Mouse (Mus musculus) heart, embryonic 14.5 days (tissue): ENCODE measurements around the gene Dusp2. TPM values are rescaled to one million over a fixed set of nuclear protein-coding genes. Genes with fewer than 3 reads are reported as not detected.

Experiments
- ATAC-seq: fragments of 200-750 bp; cut with Nextera tagmentation; 2 replicates; pipeline ENCODE4 v1.8.0; 2017; ENCODE audit warnings: low read depth, moderate TSS enrichment; ENCODE audit not compliant: insufficient number of reproducible peaks, insufficient read depth, low FRiP score
- H3K27ac ChIP-seq, 2 experiments: fragments of 200-500 bp in 1 of 2; fragments of 300-500 bp in 1 of 2; sonication (generic) in 1 of 2; replicated peaks in 1 of 2; 2 replicates each; pipeline ENCODE4 v1.5.1; 2012 to 2014; ENCODE audit warnings: low read depth in 2 of 2, low read length in 2 of 2, control low read depth in 1 of 2, mild to moderate bottlenecking in 1 of 2, mixed read lengths in 1 of 2; ENCODE audit not compliant: control insufficient read depth in 1 of 2, insufficient read depth in 1 of 2
- H3K27me3 ChIP-seq: fragments of 300-500 bp; sonication (generic); 2 replicates; pipeline ENCODE4 v1.6.1; 2014; ENCODE audit warnings: mild to moderate bottlenecking, low read length, control low read depth; ENCODE audit not compliant: control insufficient read depth, insufficient read depth
- H3K36me3 ChIP-seq: fragments of 300-500 bp; sonication (generic); 2 replicates; pipeline ENCODE4 v1.6.1; 2014; ENCODE audit warnings: mild to moderate bottlenecking, control low read depth, low read length, mixed read lengths; ENCODE audit not compliant: control insufficient read depth, insufficient read depth
- H3K4me1 ChIP-seq, 2 experiments: fragments of 200-500 bp in 1 of 2; fragments of 300-500 bp in 1 of 2; sonication (generic) in 1 of 2; 2 replicates each; pipeline ENCODE4 v1.6.1; 2012 to 2014; ENCODE audit warnings: low read length in 2 of 2, control low read depth in 1 of 2, mixed read lengths in 1 of 2; ENCODE audit not compliant: control insufficient read depth in 2 of 2, insufficient read depth in 2 of 2
- H3K4me2 ChIP-seq: fragments of 300-500 bp; sonication (generic); 2 replicates; pipeline ENCODE4 v1.6.1; 2014; ENCODE audit warnings: mild to moderate bottlenecking, low read length
- H3K4me3 ChIP-seq, 2 experiments: fragments of 200-500 bp in 1 of 2; fragments of 300-500 bp in 1 of 2; sonication (generic) in 1 of 2; 2 replicates each; pipeline ENCODE4 v1.5.1; 2012 to 2014; ENCODE audit warnings: low read length in 2 of 2, mild to moderate bottlenecking in 2 of 2, control low read depth in 1 of 2, low read depth in 1 of 2, moderate library complexity in 1 of 2; ENCODE audit not compliant: control insufficient read depth in 1 of 2, insufficient read depth in 1 of 2
- H3K9ac ChIP-seq: fragments of 300-500 bp; sonication (generic); 2 replicates; pipeline ENCODE4 v1.6.1; 2014; ENCODE audit warnings: mild to moderate bottlenecking, low read length
- H3K9me3 ChIP-seq: fragments of 300-500 bp; sonication (generic); 2 replicates; pipeline ENCODE4 v1.6.1; 2016; ENCODE audit warnings: low read length, control low read depth; ENCODE audit not compliant: control insufficient read depth
- WGBS: fragments of 180-500 bp; shearing (Covaris S2); extraction: QIAGEN DNeasy Blood & Tissue Kit; methylation state at CpG from one replicate; pipeline ENCODE4 v1.1.7; 2014; 5-methylcytosine and 5-hydroxymethylcytosine counted together
- polyA plus RNA-seq: library from polyadenylated mRNA; unstranded; fragments of >200 nt; fragmentation: Nextera tagmentation; extraction: Ambion mirVana; gene quantifications from 2 replicates; pipeline ENCODE4 v1.2.1, GENCODE M21; 2014

Gene Dusp2
- polyA plus RNA-seq, 1 experiment from 2014 or later: 15.9 TPM

- H3K4me2 ChIP-seq: no peak overlapping the region
- no peak overlapping the region for H3K27ac ChIP-seq
- no peaks in the 10 kb centered on the region for H3K27me3 ChIP-seq
- peaks cover 28 to 30% of the 10 kb centered on the region in 2 experiments for H3K4me1 ChIP-seq
- H3K9ac ChIP-seq: no peak overlapping the region
- no peak overlapping the region for H3K4me3 ChIP-seq
- WGBS: 75% methylated on average over 6 of the region's 6 CpGs
- no peak for ATAC-seq
- H3K36me3 ChIP-seq: no peaks in the 10 kb centered on the region
- no peaks in the 10 kb centered on the region for H3K9me3 ChIP-seq
These were observed 40.6 kb downstream of the Dusp2 start for GRCm38 (mm10) chr2:127376423-127377051.

GRCm38 (mm10) chr2:127377942-127378610 is 42.1 kb downstream of the Dusp2 start:
- Histone ChIP-seq H3K27ac (no peak overlapping the region), H3K4me2 (no peak overlapping the region), H3K4me3 (no peak overlapping the region), H3K27me3 (no peaks in the 10 kb centered on the region), H3K36me3 (no peaks in the 10 kb centered on the region), H3K9me3 (no peaks in the 10 kb centered on the region), H3K9ac (no peak overlapping the region), H3K4me1 (peaks cover 22 to 23% of the 10 kb centered on the region in 2 experiments)
- no peak for ATAC-seq
- 68% methylated on average over 7 of the region's 7 CpGs for WGBS

GRCm38 (mm10) chr2:127378611-127378990 is 42.6 kb downstream of the Dusp2 start:
- Histone ChIP-seq H3K36me3 (no peaks in the 10 kb centered on the region), H3K27ac (no peak overlapping the region), H3K9ac (no peak overlapping the region), H3K27me3 (no peaks in the 10 kb centered on the region), H3K4me3 (no peak overlapping the region), H3K9me3 (no peaks in the 10 kb centered on the region), H3K4me2 (no peak overlapping the region), H3K4me1 (peaks cover 22 to 23% of the 10 kb centered on the region in 2 experiments)
- ATAC-seq: no peak
- WGBS: 70% methylated on average over 7 of the region's 7 CpGs

- H3K36me3 ChIP-seq: no peaks in the 10 kb centered on the region
- ATAC-seq: no peak
- no peaks in the 10 kb centered on the region for H3K9me3 ChIP-seq
- peaks cover 20 to 23% of the 10 kb centered on the region in 2 experiments for H3K4me1 ChIP-seq
- H3K9ac ChIP-seq: no peak overlapping the region; the same call in 1 of the 2 replicates
- WGBS: 34% methylated on average over 3 of the region's 3 CpGs
- H3K27ac ChIP-seq: no peak overlapping the region
- H3K27me3 ChIP-seq: no peaks in the 10 kb centered on the region
- H3K4me2 ChIP-seq: no peak overlapping the region
- H3K4me3 ChIP-seq: no peak overlapping the region
These were observed 43.3 kb downstream of the Dusp2 start for GRCm38 (mm10) chr2:127379250-127379649.

GRCm38 (mm10) chr2:127383881-127384280 is 47.9 kb downstream of the Dusp2 start:
- H3K27me3 ChIP-seq: no peaks in the 10 kb centered on the region
- H3K4me2 ChIP-seq: no peak overlapping the region
- H3K4me1 ChIP-seq: peaks cover 3 to 6% of the 10 kb centered on the region in 2 experiments; a peak in 1 of 4 replicates
- H3K9me3 ChIP-seq: no peaks in the 10 kb centered on the region
- no peak for ATAC-seq
- WGBS: 67% methylated on average over 7 of the region's 7 CpGs
- H3K9ac ChIP-seq: no peak overlapping the region
- H3K4me3 ChIP-seq: no peak overlapping the region
- no peak overlapping the region for H3K27ac ChIP-seq
- H3K36me3 ChIP-seq: no peaks in the 10 kb centered on the region

GRCm38 (mm10) chr2:127387521-127387920 is 51.6 kb downstream of the Dusp2 start:
- no peak for ATAC-seq

More at GRCm38 (mm10) chr2:127387521-127387920, 51.6 kb downstream of the Dusp2 start:
- Histone ChIP-seq H3K4me2 (no peak overlapping the region), H3K4me1 (0 out of 4 replicates have a peak, but pooled peaks cover 0 to 2% of the 10 kb centered on the region in 2 experiments), H3K9me3 (no peaks in the 10 kb centered on the region), H3K36me3 (no peaks in the 10 kb centered on the region), H3K27me3 (no peaks in the 10 kb centered on the region), H3K4me3 (no peak overlapping the region), H3K27ac (no peak overlapping the region), H3K9ac (no peak overlapping the region)
- WGBS: 72% methylated on average over 2 of the region's 2 CpGs
